Mouse (Mus musculus) cerebellum, adult 11-12 months (tissue): ENCODE measurements at regions not wholly inside any gene's neighbourhood (a gene's known extent, or its start where the extent isn't known, plus 50 kb on each side); places are given as distances from the start of the nearest gene placed in this dataset.

Experiments used
- DNase-seq: peaks from one replicate; pipeline ENCODE4 v3.0.0; 2022

DNA sequence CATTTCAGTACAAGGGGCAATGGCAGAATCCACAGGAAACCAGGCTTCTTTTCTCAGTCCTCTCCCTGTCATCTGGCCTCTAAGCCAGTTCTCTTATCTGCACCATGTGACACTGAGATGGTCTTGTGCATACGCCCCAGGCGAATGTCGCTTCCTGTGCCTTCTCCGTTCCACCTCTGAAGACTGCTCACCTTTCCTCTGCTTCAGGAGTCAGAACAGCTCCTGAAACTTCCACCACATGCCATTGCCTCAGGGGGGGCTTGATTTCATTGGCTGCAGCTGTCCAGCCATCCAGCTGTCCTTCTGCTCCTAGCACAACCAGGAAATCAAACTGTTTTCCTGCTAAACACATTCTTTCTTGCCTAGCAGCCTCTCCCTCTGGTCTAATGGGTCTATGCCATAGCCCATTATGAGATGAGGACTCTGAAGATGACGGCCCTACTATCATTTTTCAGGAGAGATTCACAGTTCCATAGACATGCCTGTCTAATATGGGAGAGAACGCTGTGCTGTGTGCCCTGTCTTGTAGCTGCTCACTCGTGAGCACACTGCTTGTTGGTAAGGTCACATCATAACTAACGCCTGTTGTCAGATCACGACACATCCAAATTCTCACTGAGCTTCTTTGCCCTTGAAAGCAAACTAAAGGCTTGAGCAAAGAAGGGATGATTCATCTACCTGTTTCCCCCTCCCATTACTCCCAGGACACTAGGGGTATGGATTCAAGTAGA, 129.9 kb upstream of the Fmo9 start:
- no peak for DNase-seq

DNA sequence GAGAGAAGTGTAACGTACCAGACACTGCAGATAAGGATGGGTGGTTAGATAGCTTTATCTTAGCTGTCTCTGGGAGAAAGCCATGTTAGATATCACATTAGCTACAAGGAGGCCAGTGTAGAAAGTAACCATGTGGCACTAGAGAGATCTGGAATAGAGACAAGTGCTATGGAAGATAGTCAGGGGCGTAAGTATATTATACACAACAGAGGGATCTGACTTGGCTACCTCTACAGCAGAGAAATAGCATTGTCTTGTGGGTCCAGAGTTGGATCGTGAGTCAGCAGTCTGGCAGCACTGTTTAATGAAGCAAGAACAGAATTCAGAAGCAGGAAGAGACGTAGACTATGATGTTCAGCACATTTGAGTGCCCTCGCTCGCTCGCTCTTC, 130.4 kb upstream of the Fmo9 start:
- DNase-seq: no peak

DNA sequence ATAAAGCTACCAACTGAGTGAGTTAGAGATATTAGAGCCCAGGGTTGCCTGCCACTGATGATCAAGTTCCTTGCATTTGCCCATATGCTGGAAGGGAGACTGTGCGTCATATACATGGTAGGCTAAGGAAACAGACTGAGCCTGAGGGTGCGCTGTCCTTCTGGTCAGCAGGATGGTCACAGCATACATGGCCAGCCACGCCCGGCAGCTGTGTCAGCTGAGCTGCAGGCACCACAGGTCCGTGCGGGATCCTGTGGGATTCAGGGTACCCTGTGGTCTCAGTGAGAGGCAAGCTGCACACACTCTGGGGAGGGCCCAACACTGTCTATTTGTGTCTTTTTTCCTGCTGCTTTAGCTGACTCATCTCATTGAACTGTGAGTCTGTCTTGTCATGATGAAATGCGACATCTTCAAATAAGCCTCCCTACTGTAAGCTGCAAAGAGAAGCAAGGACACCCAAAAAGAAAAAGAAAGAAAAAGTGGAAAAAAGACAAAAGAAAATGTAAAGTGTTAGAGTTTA, 131.3 kb upstream of the Fmo9 start:
- no peak for DNase-seq

DNA sequence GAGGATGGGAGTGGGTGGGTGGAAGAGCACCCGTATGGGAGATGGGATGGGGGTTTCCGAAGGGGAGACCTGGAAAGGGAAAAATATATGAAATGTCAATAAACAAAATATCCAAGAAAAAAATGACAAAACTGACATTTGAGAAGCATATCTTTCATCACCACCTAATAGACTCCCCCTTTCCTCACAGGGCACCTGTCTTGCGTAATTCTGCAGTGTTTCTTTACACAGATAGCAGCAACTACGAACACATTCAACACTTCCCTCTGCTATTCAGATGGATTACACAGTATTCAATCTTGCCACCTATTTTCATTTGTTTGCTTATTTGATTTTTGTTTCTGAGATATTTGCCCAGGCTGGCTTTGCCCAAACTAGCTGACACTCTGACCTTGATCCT, 136.3 kb upstream of the Fmo9 start:
- DNase-seq: no peak

DNA sequence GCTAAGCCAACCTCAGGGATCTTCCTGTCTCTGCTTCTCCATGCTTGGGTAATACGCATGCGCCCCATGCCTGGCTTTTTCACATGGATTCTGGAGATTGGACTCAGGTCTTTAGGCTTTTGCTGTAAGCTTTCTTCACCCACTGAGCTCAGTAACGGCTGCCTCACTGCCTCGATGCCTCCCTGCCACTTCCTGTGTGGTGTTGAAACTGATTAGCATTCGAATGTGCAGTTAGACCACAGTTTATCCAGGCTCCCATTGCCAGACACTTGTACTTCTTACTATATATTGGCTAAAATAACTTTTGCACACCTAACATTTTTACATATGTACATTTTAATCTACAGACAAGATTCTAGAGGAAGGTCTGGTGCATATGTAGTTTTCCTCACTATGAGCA, 137.0 kb upstream of the Fmo9 start:
- DNase-seq: no peak

DNA sequence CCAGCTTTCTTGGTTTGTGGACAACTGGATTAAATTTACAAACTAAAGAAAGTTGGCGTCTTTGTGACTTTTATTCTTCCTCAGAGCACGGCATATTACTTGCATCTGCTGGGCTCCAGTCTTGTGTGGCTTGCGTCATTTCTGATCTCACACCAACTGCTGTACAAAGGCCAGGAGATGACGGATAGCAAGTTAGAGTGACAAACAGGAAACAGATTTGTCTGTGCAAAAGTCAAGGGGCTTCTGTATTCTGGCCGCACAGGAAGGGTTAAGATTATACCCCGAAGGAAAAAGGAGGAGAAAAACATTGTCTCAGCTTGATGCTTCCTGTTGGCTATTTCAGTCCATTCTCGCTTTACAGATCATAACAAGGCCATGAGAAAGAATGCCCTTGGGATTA, 137.8 kb upstream of the Fmo9 start:
- no peak for DNase-seq

DNA sequence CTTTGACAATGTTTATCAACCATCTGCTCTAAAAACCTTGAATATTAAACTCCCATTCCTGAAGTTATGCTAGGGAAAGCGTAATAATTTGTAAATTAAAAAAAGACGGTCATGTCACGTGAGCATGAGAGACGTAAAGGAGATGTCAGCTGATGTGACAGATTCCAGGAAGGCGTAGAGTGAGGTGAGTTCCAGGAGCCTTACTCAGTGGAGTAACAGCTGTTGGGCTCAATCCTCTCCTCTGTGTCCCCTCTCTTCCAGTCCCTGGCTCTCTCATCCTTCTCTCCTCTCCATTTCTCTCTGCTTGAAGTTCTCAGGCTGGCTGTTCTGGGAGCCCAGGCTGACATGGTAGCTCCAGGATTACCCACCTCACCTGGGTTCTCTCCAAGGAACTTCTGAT, 138.4 kb upstream of the Fmo9 start:
- no peak for DNase-seq

DNA sequence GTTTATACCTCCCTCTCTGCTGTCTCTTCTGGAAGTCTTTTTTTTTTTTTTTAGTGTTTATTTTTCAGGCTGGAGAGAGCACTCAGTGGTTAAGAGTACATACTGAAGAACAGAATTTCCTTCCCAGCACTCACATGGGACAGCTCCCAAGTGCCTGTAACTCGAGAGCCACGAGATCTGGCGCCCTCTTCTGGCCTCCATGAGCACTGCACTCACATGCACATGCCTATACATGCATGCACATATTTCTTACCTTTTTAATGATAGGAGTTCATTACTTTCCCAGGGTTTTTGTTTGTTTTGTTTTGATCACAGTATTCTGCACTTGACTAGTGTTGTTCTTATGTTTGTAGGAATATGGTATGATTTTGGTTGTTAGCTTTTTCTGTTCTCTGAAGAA, 139.5 kb upstream of the Fmo9 start:
- no peak for DNase-seq

DNA sequence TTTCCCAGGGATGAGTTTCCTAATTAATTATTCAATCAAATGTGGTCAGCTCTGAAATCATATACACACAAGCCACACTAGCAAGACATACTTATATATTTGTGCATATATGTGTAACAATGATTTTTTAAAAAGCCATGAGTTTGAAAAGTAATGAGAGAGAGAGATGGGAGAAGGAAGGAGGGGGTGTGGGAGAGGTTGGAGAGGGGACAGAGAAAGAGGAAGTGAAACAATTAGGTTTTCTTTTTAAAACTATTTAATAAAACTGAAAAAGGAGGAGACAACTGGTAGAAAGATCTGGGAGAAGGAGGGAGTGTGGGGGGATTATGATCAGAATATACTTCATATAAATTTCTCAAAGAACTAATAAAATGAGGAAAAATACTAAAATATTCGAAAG, 155.7 kb upstream of the Fmo9 start:
- DNase-seq: no peak

DNA sequence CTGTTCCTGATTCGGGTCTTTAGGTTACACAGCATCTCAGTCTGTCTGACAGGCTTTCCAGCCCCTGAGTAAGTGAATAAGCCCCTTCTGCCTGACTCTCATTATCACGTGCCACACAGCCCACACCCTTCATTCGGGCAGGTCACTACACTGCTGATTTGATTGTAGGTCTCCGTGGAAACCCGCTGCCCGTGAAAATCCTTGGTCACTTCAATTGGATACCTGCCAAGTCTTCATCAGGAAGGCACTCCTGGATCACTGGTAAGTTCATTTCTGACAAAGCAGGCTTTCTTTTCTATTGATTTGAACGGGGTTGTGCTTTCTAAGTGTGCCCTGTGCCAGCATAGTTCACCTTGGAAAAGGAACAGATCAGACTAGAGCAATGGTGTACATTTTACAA, 158.2 kb upstream of the Fmo9 start:
- DNase-seq: no peak

DNA sequence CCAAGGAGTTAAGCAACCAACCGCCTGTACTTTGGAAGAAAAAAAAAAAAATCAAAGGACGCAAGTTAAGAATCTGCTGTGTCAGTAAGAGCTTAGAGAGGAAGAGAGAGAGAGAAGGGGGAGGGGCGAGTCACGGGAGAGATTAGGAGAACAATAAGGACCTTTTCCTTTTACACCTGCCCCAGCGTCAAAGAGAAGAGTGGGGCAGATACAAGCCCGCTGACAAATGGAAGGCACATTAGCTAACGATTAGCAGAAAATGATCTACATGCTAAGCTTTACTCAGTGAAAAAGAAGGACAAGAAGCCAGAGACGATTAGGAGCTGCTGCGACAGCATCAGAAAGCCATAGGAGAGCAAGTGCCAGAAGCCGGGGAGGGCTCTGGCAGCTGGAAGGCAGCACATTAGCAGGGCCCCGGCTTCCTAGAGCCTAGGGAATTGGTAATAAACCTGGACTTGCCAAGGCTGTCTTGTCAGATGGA, 157.8 kb upstream of the Fam78b start:
- DNase-seq: no peak

DNA sequence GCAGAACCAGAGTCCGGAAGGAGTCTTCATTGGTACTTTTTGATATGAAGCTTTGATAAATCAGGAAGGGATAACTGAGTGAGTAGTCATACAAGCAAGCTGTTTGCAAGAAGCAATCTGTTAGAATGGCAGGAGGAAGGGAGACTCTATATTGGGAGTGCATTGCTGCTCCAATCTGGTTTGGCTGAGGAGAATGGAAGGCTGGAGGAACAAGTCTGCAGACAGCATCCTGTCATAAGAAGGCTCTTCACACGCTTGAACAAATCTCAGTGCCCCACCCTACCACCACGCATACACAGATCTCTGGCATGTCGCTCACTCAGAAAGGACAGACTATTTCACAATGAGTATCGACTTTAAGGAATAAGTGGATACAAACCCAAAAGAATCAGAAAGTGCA, 154.7 kb upstream of the Fam78b start:
- DNase-seq: no peak

DNA sequence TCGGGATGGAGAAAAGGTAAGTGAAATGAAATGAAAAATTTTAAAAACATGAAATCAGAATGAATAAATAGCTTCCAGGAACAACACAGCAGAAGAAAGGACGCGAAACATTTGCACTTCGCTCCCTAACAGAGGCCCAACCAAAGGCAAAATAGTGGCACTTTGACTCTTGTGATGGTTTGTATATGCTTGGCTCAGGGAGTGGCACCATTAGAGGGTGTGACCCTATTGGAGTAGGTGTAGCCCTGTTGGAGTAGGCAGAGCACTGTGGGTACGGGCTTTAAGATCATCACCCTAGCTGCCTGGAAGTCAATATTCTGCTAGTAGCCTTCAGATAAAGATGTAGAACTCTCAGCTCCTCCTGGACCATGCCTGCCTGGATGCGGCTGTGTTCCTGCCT, 154.0 kb upstream of the Fam78b start:
- DNase-seq: no peak

DNA sequence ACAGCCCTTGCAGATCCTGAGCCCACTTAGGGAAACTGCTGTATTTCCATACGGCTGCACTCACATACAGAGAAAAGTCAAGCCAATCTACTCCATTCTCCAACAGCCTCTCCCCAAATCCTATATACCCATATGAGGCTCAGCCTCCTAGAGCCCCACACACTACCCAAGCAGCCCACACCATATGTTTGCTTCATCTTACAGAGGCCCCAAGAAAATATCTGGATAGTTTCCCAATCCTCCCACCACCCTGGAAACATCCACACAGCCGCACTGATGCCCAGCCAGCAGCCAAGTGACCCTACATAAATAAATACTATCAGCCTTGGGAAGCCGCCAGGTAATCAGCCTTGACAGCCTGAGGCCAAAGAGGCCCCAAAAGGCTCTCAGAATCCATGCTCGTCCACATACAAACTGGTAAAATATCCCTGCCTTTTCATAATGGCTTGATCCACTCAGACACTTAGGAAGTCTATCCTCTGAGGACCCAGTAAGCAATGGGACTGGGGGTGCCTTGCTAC, 153.1 kb upstream of the Fam78b start:
- DNase-seq: no peak

DNA sequence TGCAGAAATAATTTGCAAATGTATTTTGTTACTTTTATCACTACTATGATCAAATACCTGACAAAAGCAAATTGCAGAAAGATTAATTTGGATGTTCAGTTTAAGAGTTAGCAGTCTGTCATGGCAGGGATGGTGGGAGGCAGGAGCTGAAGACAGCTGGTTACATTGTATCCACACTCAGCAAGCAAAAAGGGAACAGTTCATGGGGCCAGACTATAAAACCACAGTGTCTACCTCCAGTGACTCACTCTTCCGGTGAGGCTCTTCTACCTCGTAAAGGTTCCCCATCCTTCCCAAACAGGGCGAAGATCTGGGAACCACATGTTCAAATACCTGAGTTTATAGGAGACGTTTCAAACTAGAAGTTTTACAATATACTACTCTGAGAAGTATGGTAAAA, 145.2 kb upstream of the Fam78b start:
- no peak for DNase-seq

DNA sequence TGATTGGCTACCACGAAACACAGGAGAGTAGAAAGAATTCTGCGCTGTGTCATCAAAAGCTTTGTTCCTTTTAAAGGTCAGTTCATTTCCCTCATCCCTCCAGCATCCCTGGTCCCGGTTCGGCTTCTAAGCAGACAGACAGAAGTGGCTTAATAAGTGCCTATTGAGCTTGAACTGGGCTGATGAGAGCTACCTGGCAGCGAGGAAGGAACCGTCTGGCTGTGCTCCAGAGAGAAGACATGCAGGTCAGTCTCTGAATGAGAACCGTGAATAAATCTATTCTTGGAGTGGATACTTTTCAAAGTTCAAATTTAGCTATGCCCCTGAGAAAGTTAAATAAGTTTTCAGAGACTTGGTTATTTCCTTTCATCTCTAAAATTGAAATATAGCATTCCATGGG, 135.0 kb upstream of the Fam78b start:
- DNase-seq: no peak

DNA sequence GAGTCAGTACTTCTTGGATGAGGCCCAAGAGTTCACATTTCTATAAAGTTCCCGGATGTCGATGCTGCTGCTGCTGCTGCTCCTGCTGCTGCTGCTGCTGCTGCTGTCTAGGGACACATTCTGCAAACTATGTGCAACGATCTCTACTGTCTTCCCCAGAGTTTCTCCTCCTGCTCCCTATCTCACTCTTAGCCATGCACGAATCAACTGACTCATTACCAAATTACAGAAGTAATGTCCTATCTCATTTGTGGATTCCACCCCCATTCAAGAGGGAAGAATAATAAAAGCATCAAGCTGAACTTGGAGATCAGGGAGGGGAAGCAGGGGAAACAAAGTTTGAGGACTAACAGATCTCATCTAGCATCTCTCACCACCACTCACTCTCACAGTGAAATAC, 130.0 kb upstream of the Fam78b start:
- DNase-seq: no peak

DNA sequence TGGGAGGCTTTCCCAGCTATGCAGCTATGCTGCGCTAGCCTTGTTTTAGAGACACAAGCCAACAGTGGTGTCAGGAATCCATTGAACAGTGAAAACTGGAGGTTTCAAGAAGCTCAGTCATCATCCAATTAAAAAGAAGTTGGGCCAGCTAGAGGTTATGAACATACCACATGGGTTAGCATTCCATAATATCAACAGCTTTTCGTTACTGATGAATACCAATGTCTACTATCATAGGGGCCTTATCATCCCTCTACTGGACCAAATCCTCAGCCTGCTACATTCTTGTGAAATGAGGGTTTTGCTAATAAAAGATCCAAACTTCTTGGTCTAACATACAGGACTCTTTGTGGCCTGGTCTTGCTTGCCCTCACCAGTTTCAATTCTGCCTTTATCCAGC, 124.8 kb upstream of the Fam78b start:
- DNase-seq: no peak

DNA sequence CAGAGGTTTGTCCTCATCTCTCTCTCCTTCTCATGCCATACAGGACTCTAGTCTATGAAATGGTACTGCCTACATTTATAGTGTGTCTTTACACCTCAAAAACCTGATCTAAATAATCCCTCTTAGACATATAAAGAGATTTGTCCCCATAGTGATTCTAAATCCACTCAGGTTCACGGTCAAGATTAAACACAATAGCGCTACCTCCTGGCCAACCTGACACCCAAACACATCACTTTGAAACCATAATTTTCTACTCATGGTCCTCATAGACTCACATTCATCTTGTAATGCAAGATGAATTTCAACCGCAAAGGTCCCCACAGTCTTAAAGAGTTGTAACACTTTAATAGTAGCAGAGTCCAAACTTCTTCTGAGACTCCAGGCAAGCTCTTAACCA, 118.0 kb upstream of the Fam78b start:
- no peak for DNase-seq

DNA sequence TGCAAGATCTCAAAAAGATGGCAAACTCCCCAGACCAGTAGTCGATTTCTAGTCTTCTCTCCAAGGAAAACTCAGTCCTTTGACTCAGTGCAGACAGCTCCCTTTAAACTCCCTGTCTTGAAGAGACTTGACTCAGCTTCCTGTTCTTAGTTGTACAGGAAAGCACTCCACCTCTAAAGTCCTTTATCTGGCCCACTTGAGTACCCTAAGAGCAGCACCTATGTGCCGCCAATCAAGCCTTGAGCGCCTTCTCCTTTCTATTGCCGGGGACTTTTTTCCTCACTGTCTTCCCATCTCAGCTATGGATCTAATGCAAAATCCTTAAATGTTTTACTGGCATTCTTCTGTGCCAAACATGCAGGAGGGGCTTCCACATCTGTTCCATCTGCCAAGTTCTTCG, 105.3 kb upstream of the Fam78b start:
- DNase-seq: no peak

DNA sequence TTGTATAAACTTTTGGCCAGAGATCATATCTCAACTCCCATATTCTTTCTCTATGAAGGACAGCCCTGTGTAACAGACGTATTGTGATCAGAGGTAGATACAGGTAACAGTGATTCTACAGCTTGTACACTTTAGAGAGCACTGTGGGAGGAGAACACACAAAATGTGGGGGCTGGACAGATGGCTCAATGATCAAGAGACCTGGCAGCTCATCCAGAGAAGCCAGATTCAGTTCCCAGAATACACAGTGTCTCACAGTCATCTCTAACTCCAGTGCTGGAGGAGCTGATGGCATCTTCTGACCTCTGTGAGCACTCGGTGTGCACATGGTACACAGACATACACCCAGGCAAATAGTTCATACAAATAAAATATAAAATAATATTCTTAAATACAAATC, 102.5 kb upstream of the Fam78b start:
- no peak for DNase-seq

DNA sequence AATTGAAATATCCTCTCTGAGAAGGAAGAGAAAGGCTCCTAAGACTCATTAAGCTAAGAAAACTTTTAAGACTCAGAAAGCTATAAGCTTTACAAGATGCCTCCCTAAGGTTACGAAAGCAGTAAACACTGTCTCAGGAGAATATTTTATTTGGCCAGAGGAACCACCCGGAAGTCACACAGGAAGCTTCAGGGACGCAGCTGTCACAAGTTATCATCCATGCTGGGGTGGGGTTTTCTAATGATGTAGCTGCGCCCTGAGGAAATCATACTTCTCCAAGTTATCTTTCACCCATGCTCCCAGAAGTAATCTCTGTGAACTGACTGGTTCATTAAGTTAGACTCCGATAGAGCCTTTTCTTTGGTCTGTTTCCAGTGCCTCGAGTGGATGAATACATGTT, 102.0 kb upstream of the Fam78b start:
- DNase-seq: no peak

DNA sequence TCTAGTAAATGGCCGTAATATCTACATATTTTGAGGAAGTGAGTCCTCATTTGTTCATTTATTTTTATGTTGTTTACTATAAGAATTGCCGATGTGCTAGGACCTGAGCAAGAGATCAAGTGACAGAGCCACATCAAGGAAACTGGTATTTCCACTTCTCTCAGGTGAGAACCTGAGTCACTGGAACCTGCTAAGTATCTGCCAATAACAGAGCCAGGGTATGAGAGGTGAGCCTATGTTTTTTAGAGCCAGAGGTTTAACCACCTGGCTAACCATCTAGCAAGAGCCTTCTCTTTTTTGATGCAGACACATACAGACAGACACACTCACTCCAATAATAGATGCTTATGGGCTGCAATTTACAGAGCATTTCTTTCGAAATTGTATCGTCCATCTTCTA, 101.2 kb upstream of the Fam78b start:
- no peak for DNase-seq

DNA sequence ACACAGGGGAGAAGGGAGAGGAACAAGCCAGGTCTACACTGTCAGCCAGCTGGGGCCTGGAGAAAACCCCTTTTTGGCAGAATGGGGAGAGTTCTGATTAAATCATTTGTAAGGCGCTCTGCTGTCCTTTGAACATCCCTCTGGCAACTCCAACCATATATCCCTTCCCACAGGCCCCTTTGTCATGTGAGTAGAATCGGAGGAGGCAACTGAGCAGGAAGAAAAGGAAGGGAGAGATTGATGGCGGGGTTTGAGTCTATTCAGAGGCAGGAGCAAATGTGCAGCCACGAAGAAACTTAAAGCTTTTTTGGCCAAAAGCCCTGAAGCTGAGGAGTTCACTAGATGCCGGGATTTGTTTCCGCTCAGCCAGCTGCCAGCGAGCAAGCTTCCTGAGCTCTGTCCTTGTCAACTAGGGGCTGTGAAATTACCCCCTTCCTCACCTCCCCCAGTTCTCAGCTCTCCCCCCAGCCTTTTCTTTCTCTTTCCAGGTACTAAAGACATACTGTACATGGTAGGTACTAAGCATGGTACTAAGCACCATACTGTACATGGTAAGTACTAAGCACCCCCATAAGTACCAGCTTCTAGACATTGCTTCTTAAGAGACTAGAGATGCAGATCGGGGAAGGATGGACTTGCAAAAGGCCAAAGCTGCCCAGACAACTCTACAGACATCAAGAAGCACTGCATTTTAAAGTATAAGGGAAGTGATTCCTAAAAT, 100.6 kb upstream of the Fam78b start:
- no peak for DNase-seq
